Mouse (Mus musculus) stomach, embryonic 15.5 days (tissue): ENCODE results near the gene Yipf4. TPM values are rescaled to one million over a fixed set of nuclear protein-coding genes. Genes with fewer than 3 reads are reported as not detected.
A peak's percentile ranks its signal among the peaks of the same experiment; 100 is the strongest.
"Not testable (repeated sequence)": the region's sequence is repeated elsewhere in the genome, so short reads cannot be mapped to it uniquely, and the experiment has no call there.

Source experiments
- ATAC-seq: fragments of 200-750 bp; cut with Nextera tagmentation; 2 replicates; pipeline ENCODE4 v1.8.0; 2017; ENCODE audit warnings: low read depth, moderate number of reproducible peaks, moderate TSS enrichment; ENCODE audit not compliant: insufficient read depth, low FRiP score
- H3K27ac ChIP-seq: fragments of 300-500 bp; sonication (generic); 2 replicates; pipeline ENCODE4 v1.5.1; 2015; ENCODE audit warnings: mild to moderate bottlenecking, inconsistent platforms
- H3K27me3 ChIP-seq: fragments of 300-500 bp; sonication (generic); replicated peaks from 2 replicates; pipeline ENCODE4 v1.6.1; 2015; ENCODE audit warnings: inconsistent platforms
- H3K36me3 ChIP-seq: fragments of 300-500 bp; sonication (generic); 2 replicates; pipeline ENCODE4 v1.6.1; 2015; ENCODE audit warnings: inconsistent platforms
- H3K4me1 ChIP-seq: fragments of 300-500 bp; sonication (generic); 2 replicates; pipeline ENCODE4 v1.6.1; 2015; ENCODE audit warnings: inconsistent platforms
- H3K4me2 ChIP-seq: fragments of 300-500 bp; sonication (generic); 2 replicates; pipeline ENCODE4 v1.6.1; 2015; ENCODE audit warnings: mild to moderate bottlenecking, inconsistent platforms
- H3K4me3 ChIP-seq: fragments of 300-500 bp; sonication (generic); replicated peaks from 2 replicates; pipeline ENCODE4 v1.5.1; 2015; ENCODE audit warnings: inconsistent platforms
- H3K9ac ChIP-seq: fragments of 300-500 bp; sonication (generic); 2 replicates; pipeline ENCODE4 v1.6.1; 2015; ENCODE audit warnings: inconsistent platforms
- H3K9me3 ChIP-seq: fragments of 300-500 bp; sonication (generic); 2 replicates; pipeline ENCODE4 v1.6.1; 2016; ENCODE audit warnings: inconsistent platforms
- WGBS: fragments of 180-500 bp; shearing (Covaris S2); methylation state at CpG from one replicate; pipeline ENCODE4 v1.1.7; 2015; 5-methylcytosine and 5-hydroxymethylcytosine counted together
- polyA plus RNA-seq: library from polyadenylated mRNA; unstranded; fragments of >200 nt; fragmentation: Nextera tagmentation; extraction: Ambion mirVana; gene quantifications from 2 replicates; pipeline ENCODE4 v1.2.1, GENCODE M21; 2015

Yipf4 gene
- polyA plus RNA-seq, result 67.7 and 78.4 TPM in 2 replicates

- peak within 1 kb of the TSS; percentile 98 for H3K4me3 ChIP-seq
- H3K36me3 ChIP-seq, result peaks cover 4% of the 10 kb centered on the region
- peak within 1 kb of the TSS; percentile 87 for H3K27ac ChIP-seq
- ATAC-seq, result peak; percentile 99
- peak within 1 kb of the TSS; percentile 49 for H3K4me2 ChIP-seq
- WGBS, result 4% methylated on average over 56 of the region's 58 CpGs
- no peaks in the 10 kb centered on the region for H3K9me3 ChIP-seq
- no peaks in the 10 kb centered on the region for H3K27me3 ChIP-seq
- H3K4me1 ChIP-seq, result peaks cover 3% of the 10 kb centered on the region; the same call in 1 of the 2 replicates
- peak within 1 kb of the TSS; percentile 84 for H3K9ac ChIP-seq
Observed at GRCm38 (mm10) chr17:74489024-74489900, at the start of gene Yipf4. Gene Yipf4, plus strand, starts transcription at chr17:74489493.

GRCm38 (mm10) chr17:74440486-74440885 lies 48.8 kb upstream of the Yipf4 start:
- 67% methylated on average over 5 of the region's 5 CpGs for WGBS
- no peak for ATAC-seq

GRCm38 (mm10) chr17:74449776-74450175 lies 39.5 kb upstream of the Yipf4 start:
- H3K4me2 ChIP-seq, result no peak overlapping the region

More at GRCm38 (mm10) chr17:74440486-74440885, 48.8 kb upstream of the Yipf4 start:
- H3K9me3 ChIP-seq, result no peaks in the 10 kb centered on the region
- H3K4me3 ChIP-seq, result no peak overlapping the region
- no peak overlapping the region for H3K4me2 ChIP-seq
- H3K4me1 ChIP-seq, result no peaks in the 10 kb centered on the region
- H3K36me3 ChIP-seq, result no peaks in the 10 kb centered on the region
- H3K27me3 ChIP-seq, result no peaks in the 10 kb centered on the region
- H3K9ac ChIP-seq, result no peak overlapping the region
- no peak overlapping the region for H3K27ac ChIP-seq

GRCm38 (mm10) chr17:74453928-74454327 lies 35.4 kb upstream of the Yipf4 start:
- no peak for ATAC-seq
- Histone ChIP-seq H3K27ac (no peak overlapping the region), H3K9me3 (no peaks in the 10 kb centered on the region), H3K4me1 (no peaks in the 10 kb centered on the region), H3K9ac (no peak overlapping the region), H3K4me3 (no peak overlapping the region), H3K27me3 (no peaks in the 10 kb centered on the region), H3K36me3 (no peaks in the 10 kb centered on the region), H3K4me2 (no peak overlapping the region)
- 64% methylated on average over 3 of the region's 3 CpGs for WGBS

More at GRCm38 (mm10) chr17:74449776-74450175, 39.5 kb upstream of the Yipf4 start:
- H3K27ac ChIP-seq, result no peak overlapping the region
- no peaks in the 10 kb centered on the region for H3K4me1 ChIP-seq
- no peak overlapping the region for H3K4me3 ChIP-seq
- 90% methylated on average over 10 of the region's 10 CpGs for WGBS
- H3K9me3 ChIP-seq, result no peaks in the 10 kb centered on the region
- no peaks in the 10 kb centered on the region for H3K27me3 ChIP-seq
- H3K9ac ChIP-seq, result no peak overlapping the region
- ATAC-seq, result no peak
- no peaks in the 10 kb centered on the region for H3K36me3 ChIP-seq

GRCm38 (mm10) chr17:74454660-74455059 lies 34.6 kb upstream of the Yipf4 start:
- Histone ChIP-seq H3K9me3 (no peaks in the 10 kb centered on the region), H3K27me3 (no peaks in the 10 kb centered on the region), H3K9ac (no peak overlapping the region), H3K36me3 (no peaks in the 10 kb centered on the region), H3K4me2 (no peak overlapping the region), H3K4me3 (no peak overlapping the region), H3K27ac (no peak overlapping the region), H3K4me1 (no peaks in the 10 kb centered on the region)
- no peak for ATAC-seq
- WGBS, result 86% methylated on average over 1 of the region's 1 CpGs

GRCm38 (mm10) chr17:74455426-74455825 lies 33.9 kb upstream of the Yipf4 start:
- WGBS, result 82% methylated on average over 4 of the region's 4 CpGs

GRCm38 (mm10) chr17:74456825-74457224 lies 32.5 kb upstream of the Yipf4 start:
- H3K4me2 ChIP-seq, result no peak overlapping the region
- H3K9me3 ChIP-seq, result no peaks in the 10 kb centered on the region
- H3K27ac ChIP-seq, result no peak overlapping the region
- no peaks in the 10 kb centered on the region for H3K36me3 ChIP-seq
- no peak for ATAC-seq
- WGBS, result 92% methylated on average over 5 of the region's 5 CpGs
- H3K27me3 ChIP-seq, result no peaks in the 10 kb centered on the region
- no peaks in the 10 kb centered on the region for H3K4me1 ChIP-seq
- no peak overlapping the region for H3K4me3 ChIP-seq
- no peak overlapping the region for H3K9ac ChIP-seq

More at GRCm38 (mm10) chr17:74455426-74455825, 33.9 kb upstream of the Yipf4 start:
- Histone ChIP-seq H3K27me3 (no peaks in the 10 kb centered on the region), H3K4me3 (no peak overlapping the region), H3K36me3 (no peaks in the 10 kb centered on the region), H3K27ac (no peak overlapping the region), H3K4me1 (no peaks in the 10 kb centered on the region), H3K9ac (no peak overlapping the region), H3K4me2 (no peak overlapping the region), H3K9me3 (no peaks in the 10 kb centered on the region)
- no peak for ATAC-seq

- Histone ChIP-seq H3K9ac (no peak overlapping the region), H3K36me3 (no peaks in the 10 kb centered on the region), H3K4me2 (peak overlapping the region; percentile 13; the same call in 1 of the 2 replicates), H3K4me3 (peak overlapping the region; percentile 11), H3K4me1 (no peaks in the 10 kb centered on the region), H3K9me3 (no peaks in the 10 kb centered on the region), H3K27me3 (no peaks in the 10 kb centered on the region), H3K27ac (peak overlapping the region; percentile 13; the same call in 1 of the 2 replicates)
- ATAC-seq, result no peak
- WGBS, result 58% methylated on average over 10 of the region's 10 CpGs
Observed at GRCm38 (mm10) chr17:74457972-74458677, 31.2 kb upstream of the Yipf4 start.

GRCm38 (mm10) chr17:74458711-74459408 lies 30.4 kb upstream of the Yipf4 start, which contains the start of gene Nlrc4:
Gene Nlrc4, minus strand, starts transcription at chr17:74459142.
- H3K27me3 ChIP-seq, result no peaks in the 10 kb centered on the region
- no peaks in the 10 kb centered on the region for H3K4me1 ChIP-seq
- peak within 1 kb of the TSS; percentile 13; the same call in 1 of the 2 replicates for H3K4me2 ChIP-seq
- H3K9ac ChIP-seq, result no peak within 1 kb of the TSS
- H3K27ac ChIP-seq, result peak within 1 kb of the TSS; percentile 13; the same call in 1 of the 2 replicates
- no peaks in the 10 kb centered on the region for H3K36me3 ChIP-seq
- ATAC-seq, result no peak
- H3K9me3 ChIP-seq, result no peaks in the 10 kb centered on the region
- 55% methylated on average over 8 of the region's 8 CpGs for WGBS
- peak within 1 kb of the TSS; percentile 11 for H3K4me3 ChIP-seq

- no peaks in the 10 kb centered on the region for H3K9me3 ChIP-seq
- no peak overlapping the region; the same call in 1 of the 2 replicates for H3K27ac ChIP-seq
- peak; percentile 76 for ATAC-seq
Observed at GRCm38 (mm10) chr17:74463510-74463909, 25.8 kb upstream of the Yipf4 start.

GRCm38 (mm10) chr17:74467981-74468380 lies 21.3 kb upstream of the Yipf4 start:
- H3K27ac ChIP-seq, H3K4me2 ChIP-seq: not testable (repeated sequence)
- WGBS, result 81% methylated on average over 2 of the region's 2 CpGs

More at GRCm38 (mm10) chr17:74463510-74463909, 25.8 kb upstream of the Yipf4 start:
- H3K4me1 ChIP-seq, result no peaks in the 10 kb centered on the region
- no peaks in the 10 kb centered on the region for H3K27me3 ChIP-seq
- no peaks in the 10 kb centered on the region for H3K36me3 ChIP-seq
- no peak overlapping the region for H3K4me2 ChIP-seq
- H3K9ac ChIP-seq, result no peak overlapping the region
- H3K4me3 ChIP-seq, result no peak overlapping the region

More at GRCm38 (mm10) chr17:74467981-74468380, 21.3 kb upstream of the Yipf4 start:
- H3K9me3 ChIP-seq, ATAC-seq, H3K4me1 ChIP-seq, H3K4me3 ChIP-seq, H3K27me3 ChIP-seq, H3K36me3 ChIP-seq, H3K9ac ChIP-seq: not testable (repeated sequence)
